Mouse (Mus musculus): Measurements from ENCODE around the gene Slc35f2.
A peak's percentile ranks its signal among the peaks of the same experiment; 100 is the strongest.

- TF ChIP-seq CTCF (IDR thresholded peaks at IDR 0.05): peak; percentile 50
- TF ChIP-seq EP300 (IDR thresholded peaks at IDR 0.05): no peak
These were observed 20.4 kb upstream of the Slc35f2 start for GRCm38 (mm10) chr9:53750899-53751298.

Measured in lung, postnatal 0 days (tissue).